Mouse (Mus musculus): ENCODE data around the gene Fam221a. TPM values are rescaled to one million over a fixed set of nuclear protein-coding genes. Genes with fewer than 3 reads are reported as not detected.
A peak's percentile ranks its signal among the peaks of the same experiment; 100 is the strongest.

The Fam221a gene
- total and polyA plus RNA-seq, 3 experiments: 0.68 to 8.1 (median 3.0) TPM

- ATAC-seq (ENCODE audit: extremely low read depth, insufficient number of reproducible peaks, low FRiP score, poor library complexity, severe bottlenecking): no peak
- TF ChIP-seq TAL1 (conservative IDR thresholded peaks at IDR 0.05; ENCODE audit: low read depth, low read length) (no peak), POLR2AphosphoS5 (IDR thresholded peaks at IDR 0.05; ENCODE audit: insufficient replicate concordance, low read depth, low read length) (no peak), GATA2 (IDR thresholded peaks at IDR 0.05; ENCODE audit: borderline replicate concordance, low read depth, low read length) (no peak), GATA1 (IDR thresholded peaks at IDR 0.05; ENCODE audit: borderline replicate concordance, low read length) (no peak), CTCF (IDR thresholded peaks at IDR 0.05; ENCODE audit: low read depth, low read length) (no peak)
- H3K36me3 ChIP-seq (replicated peaks): no peaks in the 10 kb centered on the region
- H3K27me3 ChIP-seq (ENCODE audit: insufficient read depth, low read length): peaks cover 7% of the 10 kb centered on the region; the same call in 1 of the 2 replicates
- no peak for DNase-seq (ENCODE audit: low spot score)
- no peaks in the 10 kb centered on the region for H3K9me3 ChIP-seq (replicated peaks)
- H3K4me3 ChIP-seq (ENCODE audit: low read depth, low read length): no peak overlapping the region
- H3K4me1 ChIP-seq (ENCODE audit: insufficient read depth, low read depth, low read length): no peaks in the 10 kb centered on the region
These were observed 7.1 kb upstream of the Fam221a start for GRCm38 (mm10) chr6:49360420-49360819.

GRCm38 (mm10) chr6:49368212-49368611 is 673 bp downstream of the Fam221a start:
- no peaks in the 10 kb centered on the region for H3K36me3 ChIP-seq (replicated peaks)
- DNase-seq (ENCODE audit: low spot score) (no peak), ATAC-seq (ENCODE audit: extremely low read depth, insufficient number of reproducible peaks, low FRiP score, poor library complexity, severe bottlenecking) (no peak)
- H3K4me3 ChIP-seq (ENCODE audit: low read depth, low read length): peak overlapping the region; percentile 72; the same call in 1 of the 2 replicates
- H3K9me3 ChIP-seq (replicated peaks): no peaks in the 10 kb centered on the region
- TF ChIP-seq GATA2 (IDR thresholded peaks at IDR 0.05; ENCODE audit: borderline replicate concordance, low read depth, low read length) (no peak), GATA1 (IDR thresholded peaks at IDR 0.05; ENCODE audit: borderline replicate concordance, low read length) (no peak), POLR2AphosphoS5 (IDR thresholded peaks at IDR 0.05; ENCODE audit: insufficient replicate concordance, low read depth, low read length) (no peak), TAL1 (conservative IDR thresholded peaks at IDR 0.05; ENCODE audit: low read depth, low read length) (no peak), CTCF (IDR thresholded peaks at IDR 0.05; ENCODE audit: low read depth, low read length) (no peak)
- peaks cover 16% of the 10 kb centered on the region for H3K4me1 ChIP-seq (ENCODE audit: insufficient read depth, low read depth, low read length)
- H3K27me3 ChIP-seq (ENCODE audit: insufficient read depth, low read length): peaks cover 2% of the 10 kb centered on the region; the same call in 1 of the 2 replicates

GRCm38 (mm10) chr6:49372705-49373104 is 5.2 kb downstream of the Fam221a start:
- H3K27me3 ChIP-seq (ENCODE audit: insufficient read depth, low read length): no peaks in the 10 kb centered on the region
- H3K4me1 ChIP-seq (ENCODE audit: insufficient read depth, low read depth, low read length): peaks cover 8% of the 10 kb centered on the region
- no peak for TF ChIP-seq GATA1 (IDR thresholded peaks at IDR 0.05; ENCODE audit: borderline replicate concordance, low read length)
- no peak for TF ChIP-seq POLR2AphosphoS5 (IDR thresholded peaks at IDR 0.05; ENCODE audit: insufficient replicate concordance, low read depth, low read length)
- TF ChIP-seq TAL1 (conservative IDR thresholded peaks at IDR 0.05; ENCODE audit: low read depth, low read length): no peak
- no peak for TF ChIP-seq CTCF (IDR thresholded peaks at IDR 0.05; ENCODE audit: low read depth, low read length)
- TF ChIP-seq GATA2 (IDR thresholded peaks at IDR 0.05; ENCODE audit: borderline replicate concordance, low read depth, low read length): no peak
- DNase-seq (ENCODE audit: low spot score) (no peak), ATAC-seq (ENCODE audit: extremely low read depth, insufficient number of reproducible peaks, low FRiP score, poor library complexity, severe bottlenecking) (no peak)
- no peaks in the 10 kb centered on the region for H3K9me3 ChIP-seq (replicated peaks)
- no peak overlapping the region for H3K4me3 ChIP-seq (ENCODE audit: low read depth, low read length)
- H3K36me3 ChIP-seq (replicated peaks): no peaks in the 10 kb centered on the region

GRCm38 (mm10) chr6:49373943-49374342 is 6.4 kb downstream of the Fam221a start:
- no peak overlapping the region for H3K4me3 ChIP-seq (ENCODE audit: low read depth, low read length)
- no peaks in the 10 kb centered on the region for H3K36me3 ChIP-seq (replicated peaks)
- ATAC-seq (ENCODE audit: extremely low read depth, insufficient number of reproducible peaks, low FRiP score, poor library complexity, severe bottlenecking) (no peak), DNase-seq (ENCODE audit: low spot score) (no peak)
- H3K27me3 ChIP-seq (ENCODE audit: insufficient read depth, low read length): peaks cover 6% of the 10 kb centered on the region
- peaks cover 10% of the 10 kb centered on the region for H3K4me1 ChIP-seq (ENCODE audit: insufficient read depth, low read depth, low read length)
- H3K9me3 ChIP-seq (replicated peaks): no peaks in the 10 kb centered on the region
- no peak for TF ChIP-seq TAL1 (conservative IDR thresholded peaks at IDR 0.05; ENCODE audit: low read depth, low read length)
- no peak for TF ChIP-seq CTCF (IDR thresholded peaks at IDR 0.05; ENCODE audit: low read depth, low read length)
- no peak for TF ChIP-seq POLR2AphosphoS5 (IDR thresholded peaks at IDR 0.05; ENCODE audit: insufficient replicate concordance, low read depth, low read length)
- TF ChIP-seq GATA1 (IDR thresholded peaks at IDR 0.05; ENCODE audit: borderline replicate concordance, low read length): no peak
- TF ChIP-seq GATA2 (IDR thresholded peaks at IDR 0.05; ENCODE audit: borderline replicate concordance, low read depth, low read length): no peak

- H3K36me3 ChIP-seq (replicated peaks): peaks cover 8% of the 10 kb centered on the region
- H3K4me1 ChIP-seq (ENCODE audit: insufficient read depth, low read depth, low read length): peaks cover 8% of the 10 kb centered on the region
- no peak overlapping the region; the same call in 1 of the 2 replicates for H3K4me3 ChIP-seq (ENCODE audit: low read depth, low read length)
- no peaks in the 10 kb centered on the region for H3K9me3 ChIP-seq (replicated peaks)
- ATAC-seq (ENCODE audit: extremely low read depth, insufficient number of reproducible peaks, low FRiP score, poor library complexity, severe bottlenecking): no peak; the same call in 1 of the 2 replicates
- peaks cover 7% of the 10 kb centered on the region for H3K27me3 ChIP-seq (ENCODE audit: insufficient read depth, low read length)
- no peak for TF ChIP-seq GATA2 (IDR thresholded peaks at IDR 0.05; ENCODE audit: borderline replicate concordance, low read depth, low read length)
- no peak for TF ChIP-seq POLR2AphosphoS5 (IDR thresholded peaks at IDR 0.05; ENCODE audit: insufficient replicate concordance, low read depth, low read length)
- TF ChIP-seq GATA1 (IDR thresholded peaks at IDR 0.05; ENCODE audit: borderline replicate concordance, low read length): no peak
- TF ChIP-seq CTCF (IDR thresholded peaks at IDR 0.05; ENCODE audit: low read depth, low read length): no peak
- TF ChIP-seq TAL1 (conservative IDR thresholded peaks at IDR 0.05; ENCODE audit: low read depth, low read length): no peak
- no peak for DNase-seq (ENCODE audit: low spot score)
These were observed 10.8 kb downstream of the Fam221a start for GRCm38 (mm10) chr6:49378328-49378727.

GRCm38 (mm10) chr6:49394276-49394675 is 26.7 kb downstream of the Fam221a start:
- Histone ChIP-seq H3K4me1 (ENCODE audit: insufficient read depth, low read depth, low read length) (no peaks in the 10 kb centered on the region), H3K9me3 (replicated peaks) (peaks cover 4% of the 10 kb centered on the region), H3K4me3 (ENCODE audit: low read depth, low read length) (no peak overlapping the region), H3K27me3 (ENCODE audit: insufficient read depth, low read length) (peaks cover 5% of the 10 kb centered on the region; the same call in 1 of the 2 replicates), H3K36me3 (replicated peaks) (no peaks in the 10 kb centered on the region)
- no peak for ATAC-seq (ENCODE audit: extremely low read depth, insufficient number of reproducible peaks, low FRiP score, poor library complexity, severe bottlenecking)
- no peak for TF ChIP-seq TAL1 (conservative IDR thresholded peaks at IDR 0.05; ENCODE audit: low read depth, low read length)
- no peak for DNase-seq (ENCODE audit: low spot score)
